Mouse (Mus musculus) liver, postnatal 0 days (tissue): Measurements from ENCODE around the gene R3hdm2.

ENCODE experiments used
- CTCF ChIP-seq: sonication (generic); IDR thresholded peaks from 2 replicates; pipeline ENCODE4 v1.5.1; 2016; ENCODE audit warnings: antibody characterized with exemption, low read depth
- EP300 ChIP-seq: IDR thresholded peaks from 2 replicates; pipeline ENCODE4 v1.6.1; 2016; ENCODE audit warnings: antibody characterized with exemption, low read depth, mild to moderate bottlenecking

DNA sequence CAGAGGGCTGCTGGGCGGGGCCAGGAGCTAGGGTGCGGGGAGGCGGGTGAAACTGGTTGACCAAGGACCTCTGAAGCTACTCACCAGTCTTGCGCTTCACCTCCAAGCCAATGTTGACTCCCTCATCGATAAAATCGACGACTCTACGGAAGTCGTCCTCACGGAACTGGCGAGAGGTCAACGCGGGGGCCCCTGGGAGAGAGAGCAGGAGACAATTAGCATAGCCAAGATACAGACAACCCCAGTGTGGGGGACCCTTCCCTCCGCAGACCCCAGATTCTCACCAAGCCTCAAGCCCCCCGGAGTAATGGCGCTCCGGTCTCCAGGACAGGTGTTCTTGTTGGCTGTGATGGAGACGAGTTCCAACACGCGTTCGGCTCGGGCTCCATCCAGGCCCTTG lies 137.8 kb downstream of the R3hdm2 start:
- no peak for TF ChIP-seq EP300
- no peak for TF ChIP-seq CTCF
